Mouse (Mus musculus) intestine, embryonic 16.5 days (tissue): ENCODE measurements around the gene Alx3. TPM values are rescaled to one million over a fixed set of nuclear protein-coding genes. Genes with fewer than 3 reads are reported as not detected.
"Not testable (repeated sequence)": the region's sequence is repeated elsewhere in the genome, so short reads cannot be mapped to it uniquely, and the experiment has no call there.

Source experiments
- ATAC-seq: fragments of 200-750 bp; cut with Nextera tagmentation; 2 replicates; pipeline ENCODE4 v1.8.0; 2017; ENCODE audit warnings: moderate TSS enrichment, moderate library complexity
- H3K27ac ChIP-seq: fragments of 300-500 bp; sonication (generic); 2 replicates; pipeline ENCODE4 v1.5.1; 2014; ENCODE audit warnings: mild to moderate bottlenecking, low read length
- H3K27me3 ChIP-seq: fragments of 300-500 bp; sonication (generic); replicated peaks from 2 replicates; pipeline ENCODE4 v1.6.1; 2014; ENCODE audit warnings: low read length, control low read depth, mixed read lengths; ENCODE audit not compliant: control insufficient read depth, insufficient read depth
- H3K36me3 ChIP-seq: fragments of 300-500 bp; sonication (generic); 2 replicates; pipeline ENCODE4 v1.6.1; 2014; ENCODE audit warnings: low read length, control low read depth; ENCODE audit not compliant: control insufficient read depth, insufficient read depth
- H3K4me1 ChIP-seq: fragments of 300-500 bp; sonication (generic); 2 replicates; pipeline ENCODE4 v1.6.1; 2014; ENCODE audit warnings: low read length, control low read depth, mixed read lengths; ENCODE audit not compliant: control insufficient read depth, insufficient read depth
- H3K4me2 ChIP-seq: fragments of 300-500 bp; sonication (generic); 2 replicates; pipeline ENCODE4 v1.6.1; 2014; ENCODE audit warnings: low read depth, low read length, control low read depth
- H3K4me3 ChIP-seq: fragments of 300-500 bp; sonication (generic); 2 replicates; pipeline ENCODE4 v1.5.1; 2014; ENCODE audit warnings: mild to moderate bottlenecking, low read length
- H3K9ac ChIP-seq: fragments of 300-500 bp; sonication (generic); 2 replicates; pipeline ENCODE4 v1.6.1; 2014; ENCODE audit warnings: low read depth, low read length
- H3K9me3 ChIP-seq: fragments of 300-500 bp; sonication (generic); 2 replicates; pipeline ENCODE4 v1.6.1; 2016; ENCODE audit warnings: low read length, control low read depth; ENCODE audit not compliant: control insufficient read depth
- WGBS: fragments of 180-500 bp; shearing (Covaris S2); extraction: QIAGEN DNeasy Blood & Tissue Kit; methylation state at CpG from one replicate; pipeline ENCODE4 v1.1.7; 2014; 5-methylcytosine and 5-hydroxymethylcytosine counted together
- polyA plus RNA-seq: library from polyadenylated mRNA; unstranded; fragments of >200 nt; fragmentation: Nextera tagmentation; extraction: Ambion mirVana; gene quantifications from 2 replicates; pipeline ENCODE4 v1.2.1, GENCODE M21; 2015

Gene Alx3
- polyA plus RNA-seq, 1 experiment from 2014 or later = not detected

GRCm38 (mm10) chr3:107637606-107638172 is 42.9 kb downstream of the Alx3 start:
- H3K4me2 ChIP-seq = no peak overlapping the region
- 54% methylated on average over 5 of the region's 5 CpGs for WGBS
- H3K4me3 ChIP-seq = no peak overlapping the region
- no peak overlapping the region for H3K27ac ChIP-seq
- ATAC-seq = peak; percentile 70
- H3K27me3 ChIP-seq = no peaks in the 10 kb centered on the region
- no peak overlapping the region for H3K9ac ChIP-seq
- H3K36me3 ChIP-seq = no peaks in the 10 kb centered on the region
- H3K4me1 ChIP-seq = 0 out of 2 replicates have a peak, but pooled peaks cover 3% of the 10 kb centered on the region
- H3K9me3 ChIP-seq = no peaks in the 10 kb centered on the region

GRCm38 (mm10) chr3:107646947-107647346 is 52.1 kb downstream of the Alx3 start:
- H3K9me3 ChIP-seq = no peaks in the 10 kb centered on the region
- no peak overlapping the region for H3K9ac ChIP-seq
- H3K27me3 ChIP-seq = no peaks in the 10 kb centered on the region
- H3K4me3 ChIP-seq = no peak overlapping the region
- no peak overlapping the region for H3K27ac ChIP-seq
- no peaks in the 10 kb centered on the region for H3K4me1 ChIP-seq
- no peak overlapping the region for H3K4me2 ChIP-seq
- no peaks in the 10 kb centered on the region for H3K36me3 ChIP-seq
- no peak for ATAC-seq
- 83% methylated on average over 3 of the region's 3 CpGs for WGBS

- not testable (repeated sequence) for ATAC-seq, H3K36me3 ChIP-seq, H3K27ac ChIP-seq, H3K4me3 ChIP-seq, H3K4me1 ChIP-seq, H3K4me2 ChIP-seq, H3K27me3 ChIP-seq, H3K9me3 ChIP-seq, H3K9ac ChIP-seq
- WGBS = 52% methylated on average over 5 of the region's 5 CpGs
Measured at GRCm38 (mm10) chr3:107650276-107650675, 55.4 kb downstream of the Alx3 start.

GRCm38 (mm10) chr3:107652968-107653367 is 58.1 kb downstream of the Alx3 start:
- Histone ChIP-seq H3K9me3 (no peaks in the 10 kb centered on the region), H3K36me3 (no peaks in the 10 kb centered on the region), H3K27me3 (no peaks in the 10 kb centered on the region), H3K4me1 (no peaks in the 10 kb centered on the region), H3K9ac (no peak overlapping the region), H3K27ac (no peak overlapping the region), H3K4me3 (no peak overlapping the region), H3K4me2 (no peak overlapping the region)
- no peak for ATAC-seq
- WGBS = 93% methylated on average over 3 of the region's 3 CpGs

- 74% methylated on average over 3 of the region's 3 CpGs for WGBS
- H3K27ac ChIP-seq = no peak overlapping the region
- no peak overlapping the region for H3K4me3 ChIP-seq
- no peaks in the 10 kb centered on the region for H3K9me3 ChIP-seq
- H3K4me1 ChIP-seq = no peaks in the 10 kb centered on the region
- no peaks in the 10 kb centered on the region for H3K27me3 ChIP-seq
- H3K9ac ChIP-seq = no peak overlapping the region
- no peak overlapping the region for H3K4me2 ChIP-seq
- no peaks in the 10 kb centered on the region for H3K36me3 ChIP-seq
- ATAC-seq = no peak
Measured at GRCm38 (mm10) chr3:107654861-107655260, 60.0 kb downstream of the Alx3 start.

Other genes starting within 250 kb of the Alx3 start
- gene Kcnc4, start 135.5 kb upstream of the Alx3 start, polyA plus RNA-seq = 0.05 TPM in 1 of 2 replicates, not detected in the other
- gene Slc6a17, start 77.0 kb upstream of the Alx3 start, polyA plus RNA-seq = 0.97 and 1.1 TPM in 2 replicates
- gene Ubl4b, start 40.0 kb upstream of the Alx3 start, polyA plus RNA-seq = not detected in 2 replicates
- gene Gm10961, start 36.3 kb downstream of the Alx3 start, polyA plus RNA-seq = not detected in 2 replicates
- gene Strip1, start 36.7 kb downstream of the Alx3 start, polyA plus RNA-seq = 29.3 and 31.7 TPM in 2 replicates
- gene Ahcyl1, start 101.5 kb downstream of the Alx3 start, polyA plus RNA-seq = 43.6 and 63.5 TPM in 2 replicates
- gene Csf1, start 165.4 kb downstream of the Alx3 start, polyA plus RNA-seq = 11.8 and 13.9 TPM in 2 replicates